Mouse (Mus musculus) lung, postnatal 4 days (tissue): Measurements from ENCODE around the gene Dcaf11.

ENCODE experiments used
- DNase-seq, 2 experiments: peaks; one replicate each; pipeline ENCODE4 v3.0.0; 2021

Dcaf11 gene

DNA sequence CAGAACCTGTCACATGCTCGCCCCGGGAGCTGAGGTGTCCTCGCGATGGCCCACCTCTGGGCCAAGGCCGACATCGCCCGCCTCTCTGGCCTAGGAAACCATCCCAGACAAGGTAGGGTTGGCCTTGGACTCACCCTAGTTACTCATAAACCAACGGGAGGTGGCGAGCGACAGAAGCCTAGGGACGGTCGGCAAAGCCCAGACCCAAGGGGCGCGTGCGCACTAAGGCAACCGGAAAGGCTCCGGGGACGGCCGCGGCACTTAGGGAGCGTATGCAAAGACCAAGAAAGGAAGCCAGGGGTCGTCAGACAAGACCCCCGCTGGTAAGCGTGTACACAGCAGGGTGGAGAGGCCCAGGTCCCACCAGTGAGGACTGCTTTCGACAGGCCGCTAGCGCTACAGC is at the start of gene Dcaf11:
Gene Dcaf11 (plus strand): TSS at position 208 of the 403 bp plus-strand sequence.
- DNase-seq, result peak; percentile 92 to 95

DNA sequence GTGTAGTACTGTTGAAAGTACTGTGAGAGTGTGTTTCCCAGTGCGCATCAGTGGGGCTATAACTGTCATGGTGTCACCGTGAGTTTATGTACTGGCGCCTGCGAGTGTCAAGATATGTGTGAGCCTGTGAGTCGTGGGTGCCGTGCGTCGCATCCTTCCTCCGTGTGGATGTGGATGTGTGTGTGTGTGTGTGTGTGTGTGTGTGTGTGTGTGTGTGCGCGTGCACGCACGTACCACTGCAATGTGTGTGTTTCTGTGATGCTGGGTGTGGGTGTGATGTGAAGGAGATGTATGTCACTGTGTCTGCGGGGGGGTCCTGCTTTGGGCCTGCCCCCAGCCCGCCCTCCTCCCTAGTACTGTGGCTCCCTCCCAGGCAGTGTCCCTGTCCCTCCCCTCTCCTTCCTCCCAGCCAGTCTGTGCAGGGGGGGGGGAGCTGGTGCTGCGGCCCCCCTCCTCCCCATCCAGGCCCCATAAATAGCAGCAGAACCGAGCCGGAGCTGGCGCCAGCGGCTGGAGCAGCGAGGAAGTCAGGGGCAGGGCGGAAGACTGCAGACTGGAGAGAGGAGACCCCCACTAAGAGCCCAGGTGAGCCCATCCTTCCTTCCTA is 49.6 kb upstream of the Dcaf11 start, which contains the start of gene Cpne6:
Gene Cpne6 (plus strand): TSS at position 321 of the 607 bp plus-strand sequence.
- no peak for DNase-seq

DNA sequence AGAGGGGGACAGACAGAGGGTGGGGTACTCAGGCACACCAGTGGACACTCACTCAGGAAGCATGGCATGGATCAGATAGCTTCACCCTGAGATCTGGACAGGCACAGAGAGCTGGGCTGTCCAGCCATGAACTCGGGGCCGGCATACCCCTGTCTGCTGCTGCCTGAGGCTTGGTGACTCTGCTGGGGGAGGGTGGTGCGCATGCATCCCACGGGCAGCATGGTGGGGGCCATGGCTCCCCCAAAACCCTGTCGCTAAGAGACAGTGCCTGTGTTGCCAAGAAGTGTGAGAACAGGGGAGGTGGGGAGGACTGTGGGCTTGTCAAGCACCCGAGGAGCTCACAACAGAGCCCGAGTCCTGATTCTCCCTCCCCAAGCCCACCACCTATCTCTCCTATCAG is 48.8 kb upstream of the Dcaf11 start:
- no peak for DNase-seq

DNA sequence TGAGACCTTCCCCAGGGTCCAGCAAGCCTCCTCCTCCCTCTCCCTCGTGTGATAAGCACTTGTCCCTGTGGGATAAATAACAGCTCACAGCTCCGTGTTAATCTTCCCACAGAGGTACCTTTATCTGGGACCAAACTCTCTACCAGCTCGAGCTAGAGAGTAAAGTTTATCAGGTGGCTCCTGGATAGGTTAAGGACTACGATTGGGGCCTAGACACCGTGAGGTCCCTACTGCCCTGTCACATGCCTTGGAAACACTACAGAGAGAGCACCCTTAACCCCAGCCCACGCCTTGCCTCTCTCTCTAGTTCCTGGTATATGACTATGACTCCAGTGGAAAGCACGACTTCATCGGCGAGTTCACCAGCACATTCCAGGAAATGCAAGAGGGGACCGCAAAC is 45.9 kb upstream of the Dcaf11 start:
- no peak for DNase-seq

DNA sequence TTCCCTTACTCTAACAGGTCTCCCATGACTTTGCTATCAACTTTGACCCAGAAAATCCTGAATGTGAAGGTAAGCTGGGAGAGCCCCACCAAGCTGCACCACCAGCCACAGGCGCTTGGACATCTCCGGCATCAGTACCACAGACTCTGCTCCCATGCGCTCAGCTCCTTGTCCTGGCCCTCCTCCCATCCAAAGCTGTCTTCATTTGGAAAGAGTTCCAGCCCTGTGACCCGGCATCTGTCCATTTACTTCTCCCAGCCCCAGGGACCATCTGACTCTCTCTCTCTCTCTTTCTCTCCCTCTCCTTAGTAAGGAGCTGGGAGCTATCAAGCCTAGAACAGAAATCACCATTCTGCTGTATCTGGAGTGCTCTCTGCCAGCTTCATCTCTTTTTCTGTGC is 44.0 kb upstream of the Dcaf11 start:
- DNase-seq, result no peak

DNA sequence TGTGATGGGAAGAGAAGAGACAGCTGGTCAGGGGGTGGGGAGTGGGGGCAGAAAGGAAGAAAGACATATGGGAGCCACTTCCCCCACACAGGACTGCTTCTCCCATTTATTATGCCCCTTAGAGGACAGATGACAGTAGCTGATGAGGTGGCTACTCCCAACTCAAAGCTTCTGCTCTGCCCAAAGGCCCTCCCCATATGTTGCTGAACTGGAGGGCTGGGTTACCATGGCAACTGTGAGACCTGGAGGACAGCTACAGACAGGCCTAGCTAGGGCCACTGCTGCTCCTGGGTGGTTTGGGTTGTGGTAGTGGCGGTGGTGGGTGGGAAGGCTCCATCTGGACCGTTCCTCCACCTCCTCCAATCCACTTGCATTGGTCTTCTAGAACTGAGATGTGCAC is 40.9 kb upstream of the Dcaf11 start:
- peak in 1 of 2 experiments; percentile 13 for DNase-seq

DNA sequence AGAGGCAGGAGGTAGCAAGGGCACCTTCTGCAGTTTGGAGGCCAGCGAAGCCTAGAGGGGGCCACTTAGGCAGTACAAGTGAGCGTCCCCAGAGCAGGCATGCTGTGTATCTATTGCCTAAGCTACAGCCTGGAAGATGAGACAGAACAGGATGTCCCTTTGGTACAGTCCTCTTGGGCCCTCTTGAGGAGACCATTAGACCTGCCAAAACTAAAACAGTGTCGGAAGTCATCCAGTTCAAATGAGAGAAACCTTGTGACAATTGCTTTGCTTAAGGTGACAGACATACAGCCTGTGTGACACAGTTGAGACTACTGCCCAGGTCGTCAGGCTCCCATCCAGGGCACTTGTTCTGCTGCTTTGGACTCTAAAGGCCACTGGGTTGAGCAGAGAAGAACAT is 40.2 kb upstream of the Dcaf11 start:
- DNase-seq, result peak in 1 of 2 experiments; percentile 6

DNA sequence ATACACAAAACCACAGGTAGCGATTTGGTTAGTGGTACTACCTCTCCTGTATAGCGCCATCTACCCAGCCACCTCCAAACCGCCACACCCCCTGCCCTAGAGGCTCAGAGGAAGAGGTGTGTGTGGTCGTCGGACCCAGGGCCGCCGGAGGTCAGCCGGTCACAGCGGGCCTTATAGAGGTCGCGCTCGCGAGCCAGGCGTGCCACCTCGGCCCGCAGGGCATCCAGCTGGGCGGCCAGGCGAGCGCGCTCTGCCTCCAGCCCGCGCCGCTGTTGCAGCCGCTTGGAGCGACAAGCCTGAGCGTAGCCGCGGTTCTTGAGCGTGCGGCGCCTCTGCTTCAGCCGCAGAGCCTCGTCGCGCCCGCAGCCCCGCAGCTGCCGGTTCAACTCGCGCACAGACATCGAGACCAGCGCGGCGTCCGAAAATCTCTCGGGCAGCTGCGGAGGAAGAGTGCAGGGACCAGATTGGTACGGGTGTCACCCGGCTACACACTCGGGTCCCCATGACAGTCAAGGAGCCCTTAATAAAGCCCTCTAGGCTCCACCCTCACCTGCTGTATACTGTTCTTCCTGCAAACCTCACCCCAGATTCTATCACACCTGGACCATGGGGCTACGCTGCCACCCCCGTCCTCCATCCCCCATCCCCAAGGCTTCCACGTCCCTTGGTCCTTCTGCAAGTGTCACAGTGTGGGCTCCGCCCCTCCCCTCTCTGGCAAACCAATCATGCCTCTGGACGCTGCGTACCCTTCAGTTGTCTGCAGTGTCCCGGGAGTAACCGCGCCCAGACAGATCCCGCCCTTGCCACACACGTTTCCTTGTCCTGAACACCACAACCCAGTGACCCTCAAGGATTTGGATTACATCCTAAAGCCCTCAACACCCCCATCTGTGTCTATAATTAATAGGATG is 39.1 kb upstream of the Dcaf11 start:
- peak in 1 of 2 experiments; percentile 33 for DNase-seq

DNA sequence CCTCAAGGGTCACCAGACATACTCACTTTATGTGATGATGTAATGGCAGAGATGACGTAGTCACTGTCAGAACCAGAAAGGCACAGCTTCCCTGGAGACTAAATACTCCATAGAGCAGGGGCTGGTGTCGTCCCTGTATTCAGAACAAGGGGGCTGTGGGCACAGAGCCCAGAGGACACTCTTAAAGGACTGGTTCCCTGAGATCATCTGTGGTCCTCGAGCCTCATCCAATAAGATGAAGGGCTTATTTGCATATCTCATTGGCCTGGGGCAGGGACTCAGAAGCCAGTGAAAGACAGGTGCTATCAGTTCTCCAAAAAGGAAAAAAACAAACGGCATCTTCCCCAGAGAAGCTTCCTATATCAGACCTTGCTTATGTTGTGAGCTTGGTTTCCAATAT is 35.7 kb upstream of the Dcaf11 start:
- peak in 1 of 2 experiments; percentile 6 for DNase-seq

DNA sequence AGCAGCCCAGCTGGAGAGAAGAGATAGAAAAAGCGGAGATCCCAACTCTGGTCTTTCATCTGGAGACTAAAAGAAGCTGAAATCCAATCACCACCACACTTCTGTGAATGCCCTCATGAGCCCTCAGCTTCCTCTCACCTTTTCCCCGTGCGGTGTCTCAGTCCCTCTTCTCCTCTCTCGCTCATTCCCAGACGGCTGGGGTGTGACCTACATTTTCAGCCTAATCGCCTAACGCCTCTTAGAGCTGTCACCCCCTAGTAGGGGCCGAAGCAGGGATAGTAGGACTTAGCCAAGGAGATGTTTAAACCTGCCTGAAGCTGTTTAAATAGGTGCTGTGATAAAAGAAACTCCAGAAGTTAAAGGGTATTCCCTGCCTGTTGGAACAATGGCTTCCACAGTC is 35.0 kb upstream of the Dcaf11 start, which contains the start of gene Nrl:
Gene Nrl (minus strand): TSS at position 197 of the 400 bp plus-strand sequence.
- peak in 1 of 2 experiments; percentile 8 for DNase-seq

DNA sequence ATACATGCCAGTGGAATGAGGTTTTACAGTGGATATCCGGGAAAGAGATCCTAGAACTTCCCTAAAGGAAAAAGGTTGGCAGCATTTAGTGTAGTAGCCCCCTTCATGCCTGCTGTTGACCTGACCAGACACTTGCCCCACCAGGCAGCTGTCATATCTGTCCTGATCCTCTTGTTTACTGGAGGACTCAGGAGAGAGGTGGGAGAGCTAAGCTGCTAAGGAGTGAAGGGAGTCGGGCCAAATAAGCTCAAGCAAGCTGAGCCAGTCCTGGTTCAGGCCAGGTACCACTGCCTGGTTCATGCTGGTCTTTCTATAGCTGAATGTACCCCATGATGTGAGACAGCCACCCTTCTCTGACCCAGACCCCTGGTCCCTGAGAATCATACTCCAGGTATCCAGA is 33.1 kb upstream of the Dcaf11 start:
- DNase-seq, result peak in 1 of 2 experiments; percentile 4

DNA sequence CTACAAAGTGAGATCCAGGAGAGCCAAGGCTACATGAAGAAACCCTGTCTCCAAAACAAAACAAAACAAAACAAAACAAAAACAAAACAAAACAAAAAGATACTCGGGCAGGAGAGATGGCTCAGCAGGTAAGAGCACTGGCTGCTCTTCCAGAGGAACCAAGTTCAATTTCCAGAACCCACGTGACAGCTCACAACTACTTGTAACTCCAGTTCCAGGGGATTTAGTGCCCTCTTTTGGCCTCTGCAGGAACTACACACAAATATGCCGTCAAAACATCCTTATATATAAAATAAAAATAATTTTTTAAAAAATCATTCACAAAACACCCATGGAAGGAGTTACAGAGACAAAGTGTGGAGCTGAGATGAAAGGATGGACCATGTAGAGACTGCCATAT is 31.9 kb upstream of the Dcaf11 start:
- peak; percentile 8 to 39 for DNase-seq

DNA sequence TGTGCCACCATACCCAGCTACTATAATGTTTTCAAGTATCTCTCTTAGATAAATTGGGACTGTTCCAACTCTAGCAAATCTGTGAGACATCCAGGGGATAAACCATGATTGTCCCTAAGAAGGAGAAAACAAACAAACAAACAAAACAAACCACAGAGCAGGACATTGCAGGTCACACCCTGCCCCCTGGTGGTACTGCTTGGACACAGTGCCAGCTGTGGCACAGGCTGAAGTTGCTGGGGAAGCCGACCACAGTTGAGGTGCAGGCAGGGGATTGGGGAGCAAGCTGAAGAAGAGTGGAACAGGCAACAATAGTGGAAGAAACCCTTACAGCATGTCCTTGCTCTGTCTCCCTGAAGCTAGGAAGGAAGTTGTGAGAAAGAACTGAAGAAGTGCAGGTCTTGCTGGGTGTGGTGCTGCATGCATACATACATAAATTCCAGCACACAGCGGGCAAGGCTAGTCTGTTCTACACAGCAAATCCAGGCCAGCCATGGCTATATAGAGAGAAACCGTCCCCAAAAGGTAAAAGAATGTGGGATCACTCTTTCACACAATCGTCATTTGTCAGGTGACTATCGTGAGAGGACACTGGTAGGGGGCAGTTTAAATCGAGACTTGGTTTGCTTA is 23.6 kb upstream of the Dcaf11 start:
- peak; percentile 40 to 47 for DNase-seq

DNA sequence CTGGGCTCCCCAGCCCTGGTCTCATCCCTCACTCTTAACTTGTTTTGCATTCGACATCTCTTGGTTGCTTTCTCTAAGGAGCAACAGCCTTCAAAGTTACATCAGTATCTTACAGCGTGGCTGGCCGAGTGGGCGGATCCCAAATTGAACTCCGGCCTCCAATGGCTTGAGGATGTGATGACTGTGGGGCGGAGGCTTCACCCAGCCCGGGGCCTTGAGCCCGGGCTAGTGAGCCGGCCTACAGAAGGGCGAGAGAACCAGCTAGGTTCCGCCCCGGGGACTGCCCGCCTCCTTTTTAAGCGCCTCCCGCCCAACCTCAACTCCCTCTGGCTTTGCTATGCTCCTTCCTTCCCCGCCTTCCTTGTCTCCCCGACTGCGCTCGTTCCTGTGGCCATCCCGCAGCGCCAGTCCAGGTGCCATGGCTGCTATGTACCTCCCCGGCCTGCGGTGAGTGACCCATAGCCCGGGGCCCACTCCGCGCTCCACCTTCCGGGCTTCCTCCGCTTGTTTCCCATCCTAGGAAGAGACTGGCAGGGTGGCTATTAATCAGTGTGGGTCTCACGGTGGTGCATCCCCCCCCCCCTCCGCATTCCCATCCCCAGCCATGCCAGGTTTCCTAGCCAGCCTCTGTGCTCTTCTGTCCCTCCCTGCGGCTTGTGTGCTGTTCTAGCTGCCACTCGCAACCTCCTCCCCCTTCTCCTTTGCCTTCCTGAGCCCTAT is 19.6 kb upstream of the Dcaf11 start, which contains the start of gene Pck2:
Gene Pck2 (plus strand): TSS at position 200 of the 720 bp plus-strand sequence.
- DNase-seq, result peak; percentile 92 to 96

DNA sequence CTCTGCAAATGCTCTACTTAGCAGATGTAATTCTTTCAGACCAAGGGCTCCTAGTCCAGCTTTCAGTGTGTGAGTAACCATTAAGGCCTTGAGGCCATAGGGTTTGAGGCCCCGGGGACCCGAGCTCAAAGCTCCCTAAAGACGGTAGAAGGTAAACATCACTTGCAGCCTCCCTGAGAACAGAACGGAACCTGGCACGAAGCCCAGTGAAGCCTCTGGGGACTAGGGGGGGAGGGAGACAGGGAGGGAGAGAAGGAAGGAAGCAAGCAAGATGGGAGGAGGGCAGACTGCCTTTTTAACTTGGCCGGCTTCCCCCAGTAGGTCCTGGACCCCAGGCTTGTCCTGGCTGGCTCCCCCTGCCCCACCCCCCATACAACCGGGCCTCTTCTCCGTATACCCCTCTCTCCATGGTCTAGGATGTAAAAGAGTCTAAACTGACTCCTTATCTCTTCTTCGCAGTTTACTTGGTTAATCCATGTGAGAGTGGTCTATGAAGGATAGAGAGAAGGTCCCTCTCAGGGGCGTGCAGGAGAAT is 19.0 kb upstream of the Dcaf11 start:
- DNase-seq, result peak; percentile 87 to 88

DNA sequence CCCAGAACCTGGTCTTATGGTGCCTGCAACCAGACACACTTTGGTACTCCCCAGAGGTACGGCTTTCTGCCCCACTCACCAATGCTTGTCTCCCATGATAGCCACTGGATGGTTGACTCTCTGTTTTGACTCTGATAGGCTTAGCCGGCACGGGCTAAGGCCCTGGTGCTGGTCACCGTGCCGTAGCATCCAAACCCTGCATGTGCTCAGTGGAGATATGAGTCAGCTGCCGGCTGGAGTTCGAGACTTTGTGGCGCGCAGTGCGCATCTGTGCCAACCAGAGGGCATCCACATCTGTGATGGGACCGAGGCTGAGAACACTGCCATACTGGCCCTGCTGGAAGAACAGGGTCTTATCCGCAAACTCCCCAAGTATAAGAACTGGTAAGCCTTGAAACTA is 17.5 kb upstream of the Dcaf11 start:
- peak in 1 of 2 experiments; percentile 18 for DNase-seq

DNA sequence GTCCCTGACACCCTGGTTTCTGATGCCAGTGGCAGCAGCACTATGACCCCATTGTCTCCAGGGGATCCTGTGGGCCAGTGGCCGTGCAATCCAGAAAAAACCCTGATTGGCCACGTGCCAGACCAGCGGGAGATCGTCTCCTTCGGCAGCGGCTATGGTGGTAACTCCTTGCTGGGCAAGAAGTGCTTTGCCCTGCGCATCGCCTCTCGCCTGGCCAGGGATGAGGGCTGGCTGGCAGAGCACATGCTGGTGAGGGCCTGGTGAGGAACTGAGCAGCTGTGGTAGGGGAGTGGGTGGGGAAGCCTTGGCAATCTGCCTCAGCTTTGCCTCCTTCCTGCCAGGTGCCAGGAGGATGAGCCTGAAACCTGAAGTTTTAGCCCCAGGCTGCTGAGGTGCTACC is 15.5 kb upstream of the Dcaf11 start:
- DNase-seq, result no peak

DNA sequence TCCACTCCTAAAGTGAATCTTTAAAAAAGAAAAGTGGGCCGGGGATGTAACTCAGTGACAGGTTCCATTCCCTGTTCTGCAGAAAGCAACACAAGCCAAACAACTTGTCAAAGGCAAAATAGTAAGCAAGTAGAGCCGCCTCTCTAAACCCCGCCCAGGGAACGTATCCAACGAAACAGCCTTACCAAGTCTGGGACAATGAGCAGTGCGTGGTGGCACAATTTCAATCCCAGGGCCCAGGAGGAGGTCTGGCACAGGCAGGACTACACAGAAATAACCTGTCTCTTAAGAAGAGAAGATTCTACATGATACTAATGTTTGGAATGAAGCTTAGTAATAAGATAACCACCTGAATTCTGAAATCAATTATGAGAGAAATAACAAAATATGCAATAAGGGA is 9.6 kb upstream of the Dcaf11 start:
- no peak for DNase-seq

DNA sequence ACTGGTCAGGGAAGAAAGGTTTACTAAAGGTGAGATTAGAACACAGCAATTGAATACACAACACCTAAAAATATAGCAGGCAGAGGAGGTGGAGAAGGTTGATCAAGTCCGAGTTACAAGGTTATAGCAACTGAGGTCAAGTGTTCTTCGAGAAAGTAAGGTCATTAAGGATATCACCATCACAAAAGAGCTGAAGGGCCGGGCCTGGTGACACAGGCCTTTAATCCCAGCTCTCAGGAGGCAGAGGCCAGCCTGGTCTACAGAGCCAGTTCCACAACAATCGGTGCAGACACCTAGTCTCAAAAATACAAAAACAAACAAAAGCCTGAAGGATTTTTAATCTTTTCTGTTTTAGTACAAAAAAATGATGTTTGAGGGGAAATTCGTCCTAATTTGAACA is 8.5 kb upstream of the Dcaf11 start:
- no peak for DNase-seq

DNA sequence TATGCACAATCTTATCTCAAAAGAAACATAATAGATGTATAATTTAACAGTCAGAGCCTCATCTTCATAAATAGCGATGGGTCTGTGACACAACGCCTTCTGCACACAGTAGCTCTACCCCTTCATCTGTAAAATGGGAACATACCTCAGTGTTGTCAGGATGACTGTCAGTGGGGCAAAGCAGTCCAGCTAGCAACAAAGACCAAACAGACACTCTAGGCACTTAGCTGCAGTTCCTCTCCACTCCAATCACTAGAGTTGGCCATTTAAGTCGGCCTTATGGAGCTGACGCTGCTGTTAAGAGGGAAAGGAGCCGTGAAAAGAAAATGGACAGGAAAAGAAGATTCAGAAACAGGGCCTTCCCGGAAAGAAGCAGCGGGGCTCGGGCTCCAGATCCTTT is 8.0 kb upstream of the Dcaf11 start:
- no peak for DNase-seq

DNA sequence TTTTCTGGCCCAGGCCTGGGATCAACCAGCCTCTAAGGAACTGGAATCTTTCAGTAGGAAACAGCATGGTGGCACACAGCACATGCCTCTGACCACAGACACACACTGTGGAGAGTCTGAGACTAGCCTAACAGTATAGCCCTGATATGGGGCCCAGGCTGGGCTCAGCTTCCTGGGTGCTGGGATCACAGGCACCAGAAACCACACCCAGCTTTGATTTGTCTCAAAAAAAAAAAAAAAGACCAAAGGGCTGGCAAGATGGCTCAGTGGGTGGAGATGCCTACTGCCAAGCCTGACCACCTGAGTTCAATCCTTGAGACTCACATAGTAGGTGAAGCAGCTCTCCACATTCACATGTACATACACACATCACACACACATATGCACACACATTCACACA is 5.2 kb upstream of the Dcaf11 start:
- no peak for DNase-seq

DNA sequence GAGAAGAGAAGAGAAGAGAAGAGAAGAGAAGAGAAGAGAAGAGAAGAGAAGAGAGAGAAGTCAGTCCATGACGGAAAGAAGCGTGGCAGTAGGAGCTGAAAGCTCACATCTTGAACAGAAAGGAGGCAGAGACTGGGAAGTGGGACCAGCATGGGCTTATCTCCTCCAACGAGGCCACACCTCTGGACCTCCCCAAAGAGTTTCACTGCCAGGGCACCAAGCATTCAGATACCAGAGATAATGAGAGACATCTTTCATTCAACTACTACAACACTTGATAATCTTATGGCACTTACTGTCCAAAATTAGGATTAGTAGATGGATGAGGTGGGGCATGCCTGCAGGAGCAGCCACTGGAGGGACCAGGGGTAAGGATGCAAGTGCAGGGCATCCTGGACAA is 4.0 kb upstream of the Dcaf11 start:
- DNase-seq, result no peak

DNA sequence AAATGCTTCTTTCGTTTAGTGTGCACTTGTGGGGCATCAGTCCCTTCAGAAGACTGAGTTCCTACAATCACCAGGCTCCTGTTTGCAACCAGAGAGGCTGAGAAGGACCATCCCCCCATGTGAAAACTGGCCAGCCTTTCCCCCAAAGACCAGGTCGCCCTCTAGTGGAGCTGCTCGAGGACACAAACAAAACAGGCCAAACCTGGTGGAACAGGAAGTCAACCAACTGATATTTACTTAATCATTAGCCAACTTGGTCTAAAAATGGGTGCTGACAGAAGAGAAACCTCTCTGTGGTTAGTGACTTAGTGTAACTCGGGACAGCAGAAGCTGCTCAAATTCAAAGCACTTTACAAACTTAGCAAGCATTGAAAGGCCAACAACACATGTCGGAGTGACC is 2.8 kb upstream of the Dcaf11 start:
- DNase-seq, result peak; percentile 86 to 92
